Comparison of ENCODE assay signal across 7 mouse cellular contexts in genomic region chr11:90686287-90687025, GRCm38 (mm10). TPM values are rescaled to one million over a fixed set of nuclear protein-coding genes. Genes with fewer than 3 reads are reported as not detected.
DNase-seq lines count a peak whose midpoint lies in the region; ATAC-seq and TF ChIP-seq lines count a peak whose summit lies in the region.

No protein-coding gene starts in this region.

- no peak overlapping the region for H3K27ac ChIP-seq in heart, embryonic 14.5 days (replicated peaks in 1 of 2; ENCODE audit: control insufficient read depth in 1 of 2, insufficient read depth in 1 of 2, low read depth in 2 of 2, low read length in 2 of 2)
- peak overlapping the region; percentile 86 for H3K27ac ChIP-seq in liver, embryonic 13.5 days
- no peak overlapping the region for H3K27ac ChIP-seq in neural tube, embryonic 15.5 days (replicated peaks)
- H3K27ac ChIP-seq in thymus, adult 2 months (ENCODE audit: control insufficient read depth, insufficient read depth, low read length), result no peak overlapping the region

- TF ChIP-seq POLR2A in thymus, adult 2 months (IDR thresholded peaks at IDR 0.05; ENCODE audit: control insufficient read depth, extremely low read depth, insufficient read depth, low read length, poor library complexity), result no peak

- no peak for TF ChIP-seq CTCF in E14TG2a.4 (conservative IDR thresholded peaks at IDR 0.05; ENCODE audit: low read length)
- TF ChIP-seq CTCF in thymus, adult 2 months (IDR thresholded peaks at IDR 0.05; ENCODE audit: borderline replicate concordance, control insufficient read depth, extremely low read depth, insufficient read depth, low read length, poor library complexity), result no peak

- H3K4me3 ChIP-seq in E14TG2a.4 (replicated peaks; ENCODE audit: low read length), result peak overlapping the region; percentile 85
- peak overlapping the region; percentile 76 to 81 for H3K4me3 ChIP-seq in heart, embryonic 14.5 days (ENCODE audit: control insufficient read depth in 1 of 2, insufficient read depth in 1 of 2, low read depth in 1 of 2, low read length in 2 of 2)
- peak overlapping the region; percentile 88 for H3K4me3 ChIP-seq in liver, embryonic 13.5 days (replicated peaks)
- H3K4me3 ChIP-seq in neural tube, embryonic 15.5 days (replicated peaks), result peak overlapping the region; percentile 63
- no peak overlapping the region for H3K4me3 ChIP-seq in thymus, adult 2 months (ENCODE audit: control insufficient read depth, insufficient read depth, low read length)

- DNase-seq in MEL-GATA-1-ER (ENCODE audit: extremely low read depth, low read depth), result peak; percentile 56
- peak; percentile 54 for DNase-seq in liver, embryonic 13.5 days
- no peak for DNase-seq in urinary bladder, postnatal 25 days (ENCODE audit: low spot score)
- DNase-seq in thymus, adult 2 months, result no peak

- peaks cover 24% of the 10 kb centered on the region for H3K27me3 ChIP-seq in E14TG2a.4 (ENCODE audit: insufficient read depth, low read length)
- no peaks in the 10 kb centered on the region for H3K27me3 ChIP-seq in heart, embryonic 14.5 days (ENCODE audit: control insufficient read depth, insufficient read depth, low read length)
- H3K27me3 ChIP-seq in liver, embryonic 13.5 days, result peaks cover 3% of the 10 kb centered on the region; the same call in 1 of the 2 replicates
- H3K27me3 ChIP-seq in neural tube, embryonic 15.5 days (replicated peaks), result no peaks in the 10 kb centered on the region
- no peaks in the 10 kb centered on the region for H3K27me3 ChIP-seq in thymus, adult 2 months (ENCODE audit: control insufficient read depth, insufficient read depth, low read length)

- WGBS in heart, embryonic 14.5 days, result 69% methylated on average over 13 of the region's 13 CpGs
- 57% methylated on average over 13 of the region's 13 CpGs for WGBS in liver, embryonic 13.5 days (ENCODE audit: insufficient replicate concordance)
- WGBS in neural tube, embryonic 15.5 days, result 74% methylated on average over 13 of the region's 13 CpGs
- 84% methylated on average over 13 of the region's 13 CpGs for WGBS in thymus, adult 2 months

- peak overlapping the region; percentile 91 for H3K4me2 ChIP-seq in heart, embryonic 14.5 days (ENCODE audit: low read length)
- peak overlapping the region; percentile 93 for H3K4me2 ChIP-seq in liver, embryonic 13.5 days
- H3K4me2 ChIP-seq in neural tube, embryonic 15.5 days, result peak overlapping the region; percentile 91

- H3K36me3 ChIP-seq in E14TG2a.4 (ENCODE audit: insufficient read depth, low read length), result peaks cover 27% of the 10 kb centered on the region
- peaks cover 29% of the 10 kb centered on the region for H3K36me3 ChIP-seq in heart, embryonic 14.5 days (ENCODE audit: control insufficient read depth, insufficient read depth, low read length)
- peaks cover 33% of the 10 kb centered on the region for H3K36me3 ChIP-seq in liver, embryonic 13.5 days
- H3K36me3 ChIP-seq in neural tube, embryonic 15.5 days, result no peaks in the 10 kb centered on the region
- no peaks in the 10 kb centered on the region for H3K36me3 ChIP-seq in thymus, adult 2 months (ENCODE audit: control insufficient read depth, insufficient read depth, low read length)

- ATAC-seq in heart, embryonic 14.5 days (ENCODE audit: insufficient number of reproducible peaks, insufficient read depth, low FRiP score, low read depth), result 0 out of 2 replicates have a peak, but pooled peaks have one; percentile 5
- peak; percentile 72 for ATAC-seq in liver, embryonic 13.5 days (ENCODE audit: low read depth)
- ATAC-seq in neural tube, embryonic 15.5 days (ENCODE audit: low FRiP score), result no peak

- peaks cover 21% of the 10 kb centered on the region for H3K4me1 ChIP-seq in E14TG2a.4 (replicated peaks; ENCODE audit: low read depth, low read length)
- H3K4me1 ChIP-seq in heart, embryonic 14.5 days (ENCODE audit: control insufficient read depth in 2 of 2, insufficient read depth in 2 of 2, low read length in 2 of 2), result peaks cover 7 to 12% of the 10 kb centered on the region in 2 experiments; a peak in 3 of 4 replicates
- peaks cover 53% of the 10 kb centered on the region for H3K4me1 ChIP-seq in liver, embryonic 13.5 days (replicated peaks)
- H3K4me1 ChIP-seq in neural tube, embryonic 15.5 days, result peaks cover 15% of the 10 kb centered on the region
- H3K4me1 ChIP-seq in thymus, adult 2 months (replicated peaks; ENCODE audit: control insufficient read depth, insufficient read depth, low read length), result no peaks in the 10 kb centered on the region

- H3K9ac ChIP-seq in heart, embryonic 14.5 days (ENCODE audit: low read length), result peak overlapping the region; percentile 86
- peak overlapping the region; percentile 92 for H3K9ac ChIP-seq in liver, embryonic 13.5 days
- H3K9ac ChIP-seq in neural tube, embryonic 15.5 days (replicated peaks), result peak overlapping the region; percentile 62; the same call in 1 of the 2 replicates

- no peaks in the 10 kb centered on the region for H3K9me3 ChIP-seq in E14TG2a.4 (ENCODE audit: low read length)
- no peaks in the 10 kb centered on the region for H3K9me3 ChIP-seq in heart, embryonic 14.5 days (ENCODE audit: control insufficient read depth, low read length)
- no peaks in the 10 kb centered on the region for H3K9me3 ChIP-seq in liver, embryonic 13.5 days (replicated peaks)
- H3K9me3 ChIP-seq in neural tube, embryonic 15.5 days (replicated peaks), result no peaks in the 10 kb centered on the region

RNA-seq across cellular contexts. Expression of gene Tom1l1, which starts 1.7 kb away (rescaled TPM):
- polyA plus RNA-seq in heart, embryonic 14.5 days (2014; fragmentation: Nextera tagmentation; extraction: Ambion mirVana), result 36.9 and 42.9 TPM in 2 replicates
- 60.7 and 70.4 TPM in 2 replicates for polyA plus RNA-seq in liver, embryonic 13.5 days (2015; fragmentation: Nextera tagmentation; extraction: Ambion mirVana)
- 24.5 and 30.1 TPM in 2 replicates for polyA plus RNA-seq in neural tube, embryonic 15.5 days (2015; fragmentation: Nextera tagmentation; extraction: Ambion mirVana)
- 1.7 and 2.6 TPM in 2 replicates for polyA plus RNA-seq in thymus, adult 2 months (2012; rRNA removed)

RNA-seq across cellular contexts. Expression of gene Cox11, which starts 48.5 kb away (rescaled TPM):
- 30.8 and 33.7 TPM in 2 replicates for polyA plus RNA-seq in heart, embryonic 14.5 days (2014; fragmentation: Nextera tagmentation; extraction: Ambion mirVana)
- polyA plus RNA-seq in liver, embryonic 13.5 days (2015; fragmentation: Nextera tagmentation; extraction: Ambion mirVana), result 27.1 and 29.8 TPM in 2 replicates
- polyA plus RNA-seq in neural tube, embryonic 15.5 days (2015; fragmentation: Nextera tagmentation; extraction: Ambion mirVana), result 42.3 and 44.1 TPM in 2 replicates
- polyA plus RNA-seq in thymus, adult 2 months (2012; rRNA removed), result 19.4 and 20.3 TPM in 2 replicates

RNA-seq across cellular contexts. Expression of gene Stxbp4, which starts 48.6 kb away (rescaled TPM):
- polyA plus RNA-seq in heart, embryonic 14.5 days (2014; fragmentation: Nextera tagmentation; extraction: Ambion mirVana), result 13.2 and 13.4 TPM in 2 replicates
- 7.0 and 9.9 TPM in 2 replicates for polyA plus RNA-seq in liver, embryonic 13.5 days (2015; fragmentation: Nextera tagmentation; extraction: Ambion mirVana)
- 15.9 and 18.3 TPM in 2 replicates for polyA plus RNA-seq in neural tube, embryonic 15.5 days (2015; fragmentation: Nextera tagmentation; extraction: Ambion mirVana)
- 4.0 and 4.1 TPM in 2 replicates for polyA plus RNA-seq in thymus, adult 2 months (2012; rRNA removed)

Comparison
In these comparisons a context has a peak if more than half of its experiments do, and no peak if none do; other contexts are left out.
1. DNase-seq: peak in MEL-GATA-1-ER (single experiment) and liver, embryonic 13.5 days (single experiment); none in urinary bladder, postnatal 25 days (single experiment) and thymus, adult 2 months (single experiment).
2. Peak in every context shown above with its lines, with median percentiles within 50 percentile points of each other: H3K4me2 ChIP-seq and H3K9ac ChIP-seq.